Mouse (Mus musculus) limb, embryonic 11.5 days (tissue): ENCODE results near the gene Tmbim4. TPM values are rescaled to one million over a fixed set of nuclear protein-coding genes. Genes with fewer than 3 reads are reported as not detected.
A peak's percentile ranks its signal among the peaks of the same experiment; 100 is the strongest.

ENCODE experiments used
- ATAC-seq: fragments of 200-750 bp; cut with Nextera tagmentation; 2 replicates; pipeline ENCODE4 v1.8.0; 2017; ENCODE audit warnings: low read depth; ENCODE audit not compliant: insufficient number of reproducible peaks, low FRiP score, low TSS enrichment
- DNase-seq: peaks from one replicate; pipeline ENCODE4 v3.0.0-alpha.2; 2015; ENCODE audit warnings: low spot score
- H3K27ac ChIP-seq: fragments of 300-500 bp; sonication (generic); replicated peaks from 2 replicates; pipeline ENCODE4 v1.5.1; 2014; ENCODE audit warnings: low read depth, mild to moderate bottlenecking, low read length
- H3K27me3 ChIP-seq: fragments of 300-500 bp; sonication (generic); 2 replicates; pipeline ENCODE4 v1.6.1; 2014; ENCODE audit warnings: mild to moderate bottlenecking, low read length, mixed read lengths; ENCODE audit not compliant: control insufficient read depth, insufficient read depth
- H3K36me3 ChIP-seq: fragments of 300-500 bp; sonication (generic); 2 replicates; pipeline ENCODE4 v1.6.1; 2014; ENCODE audit warnings: mild to moderate bottlenecking, low read length, moderate library complexity, mixed read lengths; ENCODE audit not compliant: control insufficient read depth, insufficient read depth
- H3K4me1 ChIP-seq: fragments of 300-500 bp; sonication (generic); 2 replicates; pipeline ENCODE4 v1.6.1; 2014; ENCODE audit warnings: low read length, mixed read lengths; ENCODE audit not compliant: control insufficient read depth, insufficient read depth
- H3K4me2 ChIP-seq: fragments of 300-500 bp; sonication (generic); 2 replicates; pipeline ENCODE4 v1.6.1; 2014; ENCODE audit warnings: low read depth, mild to moderate bottlenecking, moderate library complexity; ENCODE audit not compliant: severe bottlenecking
- H3K4me3 ChIP-seq: fragments of 300-500 bp; sonication (generic); 2 replicates; pipeline ENCODE4 v1.5.1; 2014; ENCODE audit warnings: low read depth, low read length
- H3K9ac ChIP-seq: fragments of 300-500 bp; sonication (generic); 2 replicates; pipeline ENCODE4 v1.6.1; 2014; ENCODE audit warnings: mild to moderate bottlenecking, low read length
- H3K9me3 ChIP-seq: fragments of 300-500 bp; sonication (generic); 2 replicates; pipeline ENCODE4 v1.6.1; 2016; ENCODE audit warnings: low read length; ENCODE audit not compliant: control insufficient read depth
- WGBS: fragments of 180-500 bp; shearing (Covaris S2); extraction: QIAGEN DNeasy Blood & Tissue Kit; methylation state at CpG from one replicate; pipeline ENCODE4 v1.1.7; 2014; 5-methylcytosine and 5-hydroxymethylcytosine counted together
- polyA plus RNA-seq: library from polyadenylated mRNA; unstranded; fragments of >200 nt; fragmentation: Nextera tagmentation; extraction: Ambion mirVana; gene quantifications from 2 replicates; pipeline ENCODE4 v1.2.1, GENCODE M21; 2014

The Tmbim4 gene
- 66.2 and 73.9 TPM in 2 replicates for polyA plus RNA-seq

DNA sequence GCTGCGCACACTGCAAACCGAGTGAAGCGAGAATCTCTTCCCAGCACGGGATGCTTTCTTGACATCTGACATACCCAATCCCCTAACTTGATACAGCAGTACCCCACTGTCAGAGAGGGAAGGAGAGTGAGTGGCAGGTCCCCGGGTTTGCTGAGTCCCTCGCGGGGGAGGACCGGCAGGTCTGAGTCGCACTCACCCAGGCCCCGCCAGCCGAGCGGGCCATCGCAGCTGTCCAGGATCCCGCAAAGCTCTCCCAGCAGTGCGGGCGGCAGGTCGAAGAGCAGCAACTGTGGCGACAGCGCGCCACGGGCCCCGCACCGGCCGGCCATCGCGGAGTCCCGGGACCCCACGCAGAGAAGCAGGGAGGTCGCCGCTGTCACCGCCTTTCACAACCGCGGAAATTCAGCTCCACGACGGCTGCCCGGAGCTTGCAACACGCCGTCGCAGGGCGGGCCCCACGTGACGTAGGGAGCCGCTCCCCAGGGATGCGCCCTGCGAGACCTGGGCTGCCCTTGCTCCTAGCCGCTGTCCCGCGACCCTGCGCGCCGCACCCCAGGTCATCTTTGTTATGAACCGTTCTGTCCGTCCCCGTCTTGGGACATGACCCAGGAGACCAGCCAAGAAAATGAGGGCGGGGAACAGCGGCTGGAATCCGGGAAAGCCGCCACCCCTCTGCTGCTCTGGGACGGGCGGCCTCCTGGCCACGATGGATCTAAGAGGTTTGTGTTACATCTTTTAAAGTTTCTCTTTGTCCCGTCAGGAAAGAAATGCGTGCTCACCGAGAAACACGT lies at the start of gene Tmbim4:
Tmbim4 (plus strand) TSS at position 460 of the 791 bp plus-strand sequence.
- no peaks in the 10 kb centered on the region for H3K36me3 ChIP-seq
- H3K27me3 ChIP-seq: peaks cover 11% of the 10 kb centered on the region
- H3K4me2 ChIP-seq: peak within 1 kb of the TSS; percentile 84
- H3K4me1 ChIP-seq: no peaks in the 10 kb centered on the region
- H3K4me3 ChIP-seq: peak within 1 kb of the TSS; percentile 37
- H3K27ac ChIP-seq: no peak within 1 kb of the TSS
- ATAC-seq: peak; percentile 65
- WGBS: 2% methylated on average over 65 of the region's 65 CpGs
- no peaks in the 10 kb centered on the region for H3K9me3 ChIP-seq
- peak; percentile 67 for DNase-seq
- peak within 1 kb of the TSS; percentile 50 for H3K9ac ChIP-seq

- Histone ChIP-seq H3K27ac (no peak overlapping the region), H3K9ac (no peak overlapping the region), H3K27me3 (no peaks in the 10 kb centered on the region), H3K4me2 (no peak overlapping the region), H3K9me3 (no peaks in the 10 kb centered on the region), H3K36me3 (no peaks in the 10 kb centered on the region), H3K4me1 (no peaks in the 10 kb centered on the region), H3K4me3 (no peak overlapping the region)
- no peak for DNase-seq
- ATAC-seq: no peak
- 92% methylated on average over 7 of the region's 7 CpGs for WGBS
These were observed 49.7 kb upstream of the Tmbim4 start for GRCm38 (mm10) chr10:120151672-120152071.

- Histone ChIP-seq H3K27ac (no peak overlapping the region), H3K4me1 (no peaks in the 10 kb centered on the region), H3K4me2 (no peak overlapping the region), H3K4me3 (no peak overlapping the region), H3K27me3 (no peaks in the 10 kb centered on the region), H3K36me3 (no peaks in the 10 kb centered on the region), H3K9ac (no peak overlapping the region), H3K9me3 (no peaks in the 10 kb centered on the region)
- DNase-seq: no peak
- no peak for ATAC-seq
- WGBS: 91% methylated on average over 2 of the region's 2 CpGs
These were observed 47.5 kb upstream of the Tmbim4 start for GRCm38 (mm10) chr10:120153911-120154310.

DNA sequence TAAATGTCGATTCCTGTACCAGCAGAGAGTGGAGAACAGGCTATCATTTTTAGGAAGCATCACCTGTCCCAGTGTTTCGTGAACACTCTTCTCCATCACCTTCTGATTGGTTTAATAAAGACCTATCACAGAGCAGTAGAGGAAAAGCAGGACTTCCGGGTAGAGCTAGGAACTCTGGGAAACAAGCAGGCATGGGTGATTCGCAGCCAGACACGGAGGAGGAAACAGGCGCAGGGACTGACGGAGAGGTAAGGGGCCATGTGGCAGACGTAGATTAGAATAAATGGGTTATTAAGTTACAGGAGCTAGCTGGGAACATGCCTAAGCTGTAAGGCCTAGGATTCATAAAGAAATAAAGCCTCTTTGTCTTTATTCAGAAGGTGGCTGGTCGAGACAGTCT lies 40.9 kb upstream of the Tmbim4 start:
- no peak overlapping the region for H3K4me2 ChIP-seq
- H3K9me3 ChIP-seq: no peaks in the 10 kb centered on the region
- H3K4me3 ChIP-seq: no peak overlapping the region
- no peak overlapping the region for H3K9ac ChIP-seq
- no peak for ATAC-seq
- DNase-seq: no peak
- 82% methylated on average over 9 of the region's 9 CpGs for WGBS
- no peaks in the 10 kb centered on the region for H3K36me3 ChIP-seq
- H3K27me3 ChIP-seq: no peaks in the 10 kb centered on the region
- no peak overlapping the region for H3K27ac ChIP-seq
- no peaks in the 10 kb centered on the region for H3K4me1 ChIP-seq

GRCm38 (mm10) chr10:120162840-120163239 lies 38.5 kb upstream of the Tmbim4 start:
- no peaks in the 10 kb centered on the region for H3K4me1 ChIP-seq
- DNase-seq (no peak), ATAC-seq (no peak)
- H3K27ac ChIP-seq: no peak overlapping the region
- no peaks in the 10 kb centered on the region for H3K36me3 ChIP-seq
- no peak overlapping the region for H3K4me3 ChIP-seq
- 81% methylated on average over 10 of the region's 10 CpGs for WGBS
- no peaks in the 10 kb centered on the region for H3K9me3 ChIP-seq
- H3K9ac ChIP-seq: no peak overlapping the region
- H3K27me3 ChIP-seq: no peaks in the 10 kb centered on the region
- no peak overlapping the region for H3K4me2 ChIP-seq

GRCm38 (mm10) chr10:120163490-120163889 lies 37.9 kb upstream of the Tmbim4 start:
- WGBS: 88% methylated on average over 7 of the region's 7 CpGs
- no peak for ATAC-seq
- Histone ChIP-seq H3K9me3 (no peaks in the 10 kb centered on the region), H3K4me2 (no peak overlapping the region), H3K4me3 (no peak overlapping the region), H3K27me3 (no peaks in the 10 kb centered on the region), H3K9ac (no peak overlapping the region), H3K36me3 (no peaks in the 10 kb centered on the region), H3K4me1 (0 out of 2 replicates have a peak, but pooled peaks cover 2% of the 10 kb centered on the region), H3K27ac (no peak overlapping the region)
- DNase-seq: no peak

- Histone ChIP-seq H3K36me3 (no peaks in the 10 kb centered on the region), H3K4me1 (0 out of 2 replicates have a peak, but pooled peaks cover 2% of the 10 kb centered on the region), H3K27ac (no peak overlapping the region), H3K9ac (no peak overlapping the region), H3K4me2 (no peak overlapping the region), H3K27me3 (no peaks in the 10 kb centered on the region), H3K4me3 (no peak overlapping the region), H3K9me3 (no peaks in the 10 kb centered on the region)
- WGBS: 86% methylated on average over 19 of the region's 19 CpGs
- DNase-seq: no peak
- ATAC-seq: no peak
These were observed 36.2 kb upstream of the Tmbim4 start for GRCm38 (mm10) chr10:120164931-120165792.

DNA sequence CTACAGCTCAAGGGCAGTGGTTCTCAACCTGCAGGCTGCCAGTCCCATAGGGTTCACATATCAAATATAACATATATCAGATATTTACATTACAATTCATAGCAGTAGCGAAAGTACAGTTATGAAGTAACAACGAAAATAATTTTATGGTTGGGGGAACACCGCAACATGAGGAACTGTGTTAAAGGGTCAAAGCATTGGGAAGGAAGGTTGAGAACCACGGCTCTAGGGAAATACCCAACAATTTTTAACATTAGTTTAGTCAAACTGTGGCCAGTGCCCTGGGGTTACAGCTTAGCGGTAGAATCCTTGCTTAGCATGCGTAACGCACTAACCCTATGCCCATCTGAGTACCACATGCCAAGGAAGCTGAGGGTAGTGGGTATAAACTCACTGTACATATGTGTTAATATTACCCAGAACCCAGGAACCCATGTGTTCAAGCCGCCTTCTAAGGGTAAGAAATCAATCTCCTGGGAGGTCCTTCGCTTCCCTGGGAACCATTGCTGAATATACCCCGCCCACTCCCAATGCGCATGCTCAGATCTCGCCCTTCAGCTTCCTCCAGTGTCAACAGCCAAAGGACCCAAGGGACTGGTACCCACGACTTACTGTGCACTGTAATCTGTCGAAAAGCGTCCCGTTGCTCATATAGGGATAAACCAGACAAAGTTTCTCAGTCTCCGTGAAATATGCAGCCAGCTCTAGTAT lies 35.4 kb upstream of the Tmbim4 start:
- Histone ChIP-seq H3K27me3 (no peaks in the 10 kb centered on the region), H3K9me3 (no peaks in the 10 kb centered on the region), H3K4me3 (no peak overlapping the region), H3K9ac (no peak overlapping the region), H3K4me1 (0 out of 2 replicates have a peak, but pooled peaks cover 2% of the 10 kb centered on the region), H3K36me3 (no peaks in the 10 kb centered on the region), H3K4me2 (no peak overlapping the region), H3K27ac (no peak overlapping the region)
- DNase-seq (no peak), ATAC-seq (no peak)
- WGBS: 90% methylated on average over 17 of the region's 17 CpGs
